Mouse (Mus musculus) stomach, embryonic 16.5 days (tissue): ENCODE results near the gene Glp1r. TPM values are rescaled to one million over a fixed set of nuclear protein-coding genes. Genes with fewer than 3 reads are reported as not detected.

Source experiments
- ATAC-seq: fragments of 200-750 bp; cut with Nextera tagmentation; 2 replicates; pipeline ENCODE4 v1.8.0; 2017; ENCODE audit warnings: moderate number of reproducible peaks, moderate TSS enrichment; ENCODE audit not compliant: insufficient read depth, low FRiP score
- H3K27ac ChIP-seq: fragments of 300-500 bp; sonication (generic); 2 replicates; pipeline ENCODE4 v1.5.1; 2014; ENCODE audit warnings: low read length
- H3K27me3 ChIP-seq: fragments of 300-500 bp; sonication (generic); 2 replicates; pipeline ENCODE4 v1.6.1; 2014; ENCODE audit warnings: low read length, control low read depth, mixed read lengths; ENCODE audit not compliant: control insufficient read depth, insufficient read depth
- H3K36me3 ChIP-seq: fragments of 300-500 bp; sonication (generic); 2 replicates; pipeline ENCODE4 v1.6.1; 2014; ENCODE audit warnings: low read length; ENCODE audit not compliant: control insufficient read depth, insufficient read depth
- H3K4me1 ChIP-seq: fragments of 300-500 bp; sonication (generic); 2 replicates; pipeline ENCODE4 v1.6.1; 2014; ENCODE audit warnings: low read length, control low read depth, mixed read lengths; ENCODE audit not compliant: control insufficient read depth, insufficient read depth
- H3K4me2 ChIP-seq: fragments of 300-500 bp; sonication (generic); 2 replicates; pipeline ENCODE4 v1.6.1; 2014; ENCODE audit warnings: low read depth, low read length, mixed read lengths
- H3K4me3 ChIP-seq: fragments of 300-500 bp; sonication (generic); replicated peaks from 2 replicates; pipeline ENCODE4 v1.5.1; 2014; ENCODE audit warnings: mild to moderate bottlenecking, low read length
- H3K9ac ChIP-seq: fragments of 300-500 bp; sonication (generic); 2 replicates; pipeline ENCODE4 v1.6.1; 2014; ENCODE audit warnings: low read length
- H3K9me3 ChIP-seq: fragments of 300-500 bp; sonication (generic); replicated peaks from 2 replicates; pipeline ENCODE4 v1.6.1; 2016; ENCODE audit warnings: low read length, control low read depth; ENCODE audit not compliant: control insufficient read depth
- WGBS: fragments of 180-500 bp; shearing (Covaris S2); extraction: QIAGEN DNeasy Blood & Tissue Kit; methylation state at CpG from one replicate; pipeline ENCODE4 v1.1.7; 2014; 5-methylcytosine and 5-hydroxymethylcytosine counted together
- microRNA-seq: library from miRNA; unstranded; fragments of <30 nt; microRNA quantifications from one replicate; pipeline ENCODE4, GENCODE M21; 2016
- polyA plus RNA-seq: library from polyadenylated mRNA; unstranded; fragments of >200 nt; fragmentation: Nextera tagmentation; extraction: Ambion mirVana; gene quantifications from 2 replicates; pipeline ENCODE4 v1.2.1, GENCODE M21; 2015

Glp1r gene
- polyA plus RNA-seq, 1 experiment from 2014 or later, result 0.21 TPM

- WGBS, result 80% methylated on average over 7 of the region's 7 CpGs
- H3K36me3 ChIP-seq, result no peaks in the 10 kb centered on the region
- no peak for ATAC-seq
These were observed 70.3 kb downstream of the Glp1r start for GRCm38 (mm10) chr17:30971877-30972276.

GRCm38 (mm10) chr17:30973332-30973731 lies 71.7 kb downstream of the Glp1r start:
- peak overlapping the region; percentile 13 for H3K27ac ChIP-seq
- H3K9me3 ChIP-seq, result no peaks in the 10 kb centered on the region
- no peak overlapping the region for H3K4me3 ChIP-seq
- no peaks in the 10 kb centered on the region for H3K36me3 ChIP-seq
- peaks cover 7% of the 10 kb centered on the region for H3K4me1 ChIP-seq
- no peaks in the 10 kb centered on the region for H3K27me3 ChIP-seq
- no peak overlapping the region for H3K9ac ChIP-seq
- no peak overlapping the region for H3K4me2 ChIP-seq
- peak; percentile 66; the same call in 1 of the 2 replicates for ATAC-seq
- 40% methylated on average over 6 of the region's 6 CpGs for WGBS

More at GRCm38 (mm10) chr17:30971877-30972276, 70.3 kb downstream of the Glp1r start:
- peaks cover 7% of the 10 kb centered on the region for H3K4me1 ChIP-seq
- no peaks in the 10 kb centered on the region for H3K9me3 ChIP-seq
- H3K4me2 ChIP-seq, result no peak overlapping the region
- H3K4me3 ChIP-seq, result no peak overlapping the region
- H3K27ac ChIP-seq, result no peak overlapping the region
- no peak overlapping the region for H3K9ac ChIP-seq
- H3K27me3 ChIP-seq, result no peaks in the 10 kb centered on the region

- Histone ChIP-seq H3K4me1 (peaks cover 5% of the 10 kb centered on the region), H3K9me3 (no peaks in the 10 kb centered on the region), H3K4me2 (no peak overlapping the region), H3K27me3 (no peaks in the 10 kb centered on the region), H3K27ac (no peak overlapping the region), H3K4me3 (no peak overlapping the region), H3K36me3 (no peaks in the 10 kb centered on the region), H3K9ac (no peak overlapping the region)
- ATAC-seq, result no peak
- WGBS, result 64% methylated on average over 2 of the region's 2 CpGs
These were observed 75.7 kb downstream of the Glp1r start for GRCm38 (mm10) chr17:30977290-30977689.

- H3K27me3 ChIP-seq, result no peaks in the 10 kb centered on the region
- no peaks in the 10 kb centered on the region for H3K36me3 ChIP-seq
- 58% methylated on average over 10 of the region's 10 CpGs for WGBS
- H3K9ac ChIP-seq, result no peak overlapping the region
- H3K4me1 ChIP-seq, result peaks cover 2% of the 10 kb centered on the region
- H3K4me2 ChIP-seq, result no peak overlapping the region
- H3K9me3 ChIP-seq, result no peaks in the 10 kb centered on the region
- H3K4me3 ChIP-seq, result no peak overlapping the region
- no peak overlapping the region for H3K27ac ChIP-seq
- ATAC-seq, result no peak
These were observed 76.9 kb downstream of the Glp1r start for GRCm38 (mm10) chr17:30978556-30978955.

DNA sequence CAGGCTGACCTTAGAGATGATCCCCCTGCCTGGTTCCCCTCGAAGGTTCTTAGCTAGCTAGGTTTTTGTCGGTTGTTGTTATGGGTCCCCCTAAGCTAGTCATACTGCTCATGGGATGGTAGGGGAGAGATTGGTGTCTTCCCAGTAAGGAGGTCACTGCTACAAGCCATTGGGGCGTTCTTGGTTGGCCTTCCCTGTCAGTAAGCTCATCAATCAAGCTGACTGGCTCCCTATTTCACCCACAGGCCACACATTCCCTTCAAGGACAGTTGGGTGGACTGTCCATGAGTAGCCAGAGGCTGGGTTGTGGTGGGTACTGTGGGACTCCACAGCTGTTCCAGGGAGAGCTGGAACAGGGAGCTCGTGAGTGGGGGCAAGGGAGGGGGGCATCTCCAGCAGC lies 81.9 kb downstream of the Glp1r start:
- Histone ChIP-seq H3K4me3 (no peak overlapping the region), H3K4me2 (no peak overlapping the region), H3K27ac (no peak overlapping the region), H3K27me3 (no peaks in the 10 kb centered on the region), H3K36me3 (no peaks in the 10 kb centered on the region), H3K4me1 (no peaks in the 10 kb centered on the region), H3K9ac (no peak overlapping the region), H3K9me3 (no peaks in the 10 kb centered on the region)
- WGBS, result 64% methylated on average over 4 of the region's 4 CpGs
- ATAC-seq, result no peak

DNA sequence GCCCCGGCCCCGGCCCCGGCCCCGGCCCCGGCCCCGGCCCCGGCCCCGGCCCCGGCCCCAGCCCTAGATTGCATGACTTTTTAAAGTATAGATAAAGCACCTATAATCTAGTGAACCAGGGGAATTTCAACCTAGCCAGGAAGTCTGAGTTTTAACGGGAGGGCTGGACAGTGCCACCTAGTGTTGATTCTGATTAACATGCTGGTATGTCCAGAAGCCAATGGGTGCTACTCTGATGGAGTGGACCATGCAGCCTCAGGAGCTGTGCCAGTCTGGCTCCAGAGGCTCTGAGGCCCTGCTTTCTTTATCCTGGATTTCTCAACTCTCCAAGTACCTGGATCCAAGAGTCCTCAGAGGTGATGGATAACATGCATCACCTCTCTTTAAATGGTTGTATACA lies 88.6 kb downstream of the Glp1r start:
- Histone ChIP-seq H3K4me1 (no peaks in the 10 kb centered on the region), H3K4me3 (no peak overlapping the region), H3K27me3 (no peaks in the 10 kb centered on the region), H3K36me3 (no peaks in the 10 kb centered on the region), H3K9ac (no peak overlapping the region), H3K9me3 (no peaks in the 10 kb centered on the region), H3K27ac (no peak overlapping the region), H3K4me2 (no peak overlapping the region)
- 42% methylated on average over 10 of the region's 10 CpGs for WGBS
- no peak for ATAC-seq

Small RNAs within 50 kb of the gene (microRNA-seq; reads per million reads assigned to microRNA genes)
- not detected for gene Gm24026

Other genes starting within 250 kb of the Glp1r start
- not detected in 2 replicates for gene Umodl1, start 52.8 kb downstream of the Glp1r start, polyA plus RNA-seq
- 11.3 and 15.4 TPM in 2 replicates for gene Abcg1, start 155.9 kb downstream of the Glp1r start, polyA plus RNA-seq
- gene Tff3, start 227.8 kb downstream of the Glp1r start, polyA plus RNA-seq, result 109 and 128 TPM in 2 replicates
- 99.1 and 132 TPM in 2 replicates for gene Tff2, start 242.5 kb downstream of the Glp1r start, polyA plus RNA-seq